Mouse (Mus musculus) hindbrain, embryonic 16.5 days (tissue): Measurements from ENCODE around the gene Zfp277. TPM values are rescaled to one million over a fixed set of nuclear protein-coding genes. Genes with fewer than 3 reads are reported as not detected.

Experiments used
- ATAC-seq: fragments of 200-750 bp; cut with Nextera tagmentation; 2 replicates; pipeline ENCODE4 v1.8.0; 2017; ENCODE audit warnings: moderate TSS enrichment, moderate library complexity
- H3K27ac ChIP-seq: fragments of 300-500 bp; sonication (generic); 2 replicates; pipeline ENCODE4 v1.5.1; 2014; ENCODE audit warnings: low read depth, mild to moderate bottlenecking, control low read depth, low read length, moderate library complexity
- H3K27me3 ChIP-seq: fragments of 300-500 bp; sonication (generic); replicated peaks from 2 replicates; pipeline ENCODE4 v1.6.1; 2014; ENCODE audit warnings: low read length; ENCODE audit not compliant: control insufficient read depth, insufficient read depth
- H3K36me3 ChIP-seq: fragments of 300-500 bp; sonication (generic); 2 replicates; pipeline ENCODE4 v1.6.1; 2014; ENCODE audit warnings: mild to moderate bottlenecking, low read length, moderate library complexity, mixed read lengths; ENCODE audit not compliant: control insufficient read depth, insufficient read depth
- H3K4me1 ChIP-seq: fragments of 300-500 bp; sonication (generic); 2 replicates; pipeline ENCODE4 v1.6.1; 2014; ENCODE audit warnings: low read depth, low read length; ENCODE audit not compliant: control insufficient read depth, insufficient read depth
- H3K4me2 ChIP-seq: fragments of 300-500 bp; sonication (generic); 2 replicates; pipeline ENCODE4 v1.6.1; 2014; ENCODE audit warnings: mild to moderate bottlenecking, low read length, control low read depth, moderate library complexity
- H3K4me3 ChIP-seq: fragments of 300-500 bp; sonication (generic); 2 replicates; pipeline ENCODE4 v1.5.1; 2014; ENCODE audit warnings: mild to moderate bottlenecking, low read length, control low read depth, moderate library complexity
- H3K9ac ChIP-seq: fragments of 300-500 bp; sonication (generic); 2 replicates; pipeline ENCODE4 v1.6.1; 2014; ENCODE audit warnings: low read depth, mild to moderate bottlenecking, control low read depth, low read length, moderate library complexity
- H3K9me3 ChIP-seq: fragments of 300-500 bp; sonication (generic); 2 replicates; pipeline ENCODE4 v1.6.1; 2014; ENCODE audit warnings: mild to moderate bottlenecking, low read length, moderate library complexity; ENCODE audit not compliant: control insufficient read depth
- WGBS: fragments of 180-500 bp; shearing (Covaris S2); extraction: QIAGEN DNeasy Blood & Tissue Kit; methylation state at CpG from one replicate; pipeline ENCODE4 v1.1.7; 2014; 5-methylcytosine and 5-hydroxymethylcytosine counted together
- polyA plus RNA-seq: library from polyadenylated mRNA; unstranded; fragments of >200 nt; fragmentation: Nextera tagmentation; extraction: Ambion mirVana; gene quantifications from 2 replicates; pipeline ENCODE4 v1.2.1, GENCODE M21; 2015

Gene Zfp277
- polyA plus RNA-seq, 1 experiment from 2014 or later: 33.0 TPM

GRCm38 (mm10) chr12:40383718-40384117, 62.0 kb downstream of the Zfp277 start:
- H3K27me3 ChIP-seq: no peaks in the 10 kb centered on the region
- no peak overlapping the region for H3K4me2 ChIP-seq
- H3K27ac ChIP-seq: no peak overlapping the region
- no peaks in the 10 kb centered on the region for H3K4me1 ChIP-seq
- ATAC-seq: no peak
- no peak overlapping the region for H3K9ac ChIP-seq
- H3K4me3 ChIP-seq: no peak overlapping the region
- 89% methylated on average over 6 of the region's 6 CpGs for WGBS
- H3K36me3 ChIP-seq: no peaks in the 10 kb centered on the region
- no peaks in the 10 kb centered on the region for H3K9me3 ChIP-seq

DNA sequence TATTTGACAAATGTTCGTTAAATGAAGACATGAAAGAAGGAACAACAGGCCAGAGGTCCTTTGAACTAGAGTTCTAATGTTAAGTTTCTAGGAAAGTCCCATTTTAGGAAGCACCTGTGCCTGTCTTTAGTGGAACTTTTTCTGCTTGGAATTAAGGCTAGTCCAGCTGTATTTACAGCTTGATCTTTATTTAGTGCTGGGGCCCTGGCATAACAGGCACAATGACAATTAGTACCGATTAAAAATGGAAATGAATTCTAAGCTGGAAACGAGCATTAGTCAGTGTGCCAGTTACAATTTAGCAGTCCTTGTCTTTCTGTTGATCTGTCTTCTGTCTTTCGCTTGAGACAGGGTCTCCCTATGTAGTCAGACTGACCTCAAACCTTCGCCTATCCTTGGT, 63.2 kb downstream of the Zfp277 start:
- no peak overlapping the region for H3K9ac ChIP-seq
- ATAC-seq: no peak
- no peaks in the 10 kb centered on the region for H3K36me3 ChIP-seq
- H3K4me2 ChIP-seq: no peak overlapping the region
- no peaks in the 10 kb centered on the region for H3K27me3 ChIP-seq
- H3K27ac ChIP-seq: no peak overlapping the region
- H3K4me3 ChIP-seq: no peak overlapping the region
- 74% methylated on average over 5 of the region's 5 CpGs for WGBS
- no peaks in the 10 kb centered on the region for H3K9me3 ChIP-seq
- no peaks in the 10 kb centered on the region for H3K4me1 ChIP-seq

GRCm38 (mm10) chr12:40381824-40382223, 63.9 kb downstream of the Zfp277 start:
- no peaks in the 10 kb centered on the region for H3K27me3 ChIP-seq
- H3K27ac ChIP-seq: no peak overlapping the region
- 90% methylated on average over 11 of the region's 11 CpGs for WGBS
- ATAC-seq: no peak
- no peaks in the 10 kb centered on the region for H3K9me3 ChIP-seq
- no peak overlapping the region for H3K4me2 ChIP-seq
- H3K9ac ChIP-seq: no peak overlapping the region
- no peak overlapping the region for H3K4me3 ChIP-seq
- no peaks in the 10 kb centered on the region for H3K4me1 ChIP-seq
- H3K36me3 ChIP-seq: no peaks in the 10 kb centered on the region

DNA sequence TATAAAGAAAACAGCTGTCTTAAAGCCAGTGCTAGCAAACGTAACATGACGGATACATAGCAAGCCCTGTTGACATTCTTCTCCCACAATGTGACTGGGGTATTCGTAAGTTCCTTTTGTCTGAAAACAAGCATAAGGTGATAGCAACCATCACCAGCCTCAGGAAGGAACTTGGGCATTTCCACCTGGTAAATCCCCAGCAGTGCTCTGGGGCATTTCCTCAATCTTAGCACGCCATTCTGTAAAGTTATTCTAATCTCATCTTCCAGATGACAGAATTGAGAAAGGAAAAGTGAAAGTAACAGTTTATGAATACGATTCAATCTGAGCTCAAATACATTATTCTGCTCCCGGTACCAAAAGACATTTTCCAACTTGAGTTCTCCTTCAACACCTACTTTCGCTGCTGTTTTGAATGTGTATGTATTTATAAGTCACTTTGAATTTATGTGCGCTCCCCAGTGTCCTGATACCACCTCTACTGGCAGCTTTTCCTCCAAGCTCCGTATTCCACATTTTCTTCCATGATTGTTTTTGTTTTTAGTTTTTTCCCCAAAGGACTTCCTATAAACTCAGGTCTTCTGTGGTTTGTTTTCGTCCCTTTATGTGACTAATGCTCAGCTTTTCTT, 64.4 kb downstream of the Zfp277 start:
- Histone ChIP-seq H3K27ac (no peak overlapping the region), H3K9me3 (no peaks in the 10 kb centered on the region), H3K9ac (no peak overlapping the region), H3K36me3 (no peaks in the 10 kb centered on the region), H3K4me1 (no peaks in the 10 kb centered on the region), H3K27me3 (no peaks in the 10 kb centered on the region), H3K4me3 (no peak overlapping the region), H3K4me2 (no peak overlapping the region)
- 87% methylated on average over 10 of the region's 10 CpGs for WGBS
- ATAC-seq: no peak

GRCm38 (mm10) chr12:40379538-40379923, 66.2 kb downstream of the Zfp277 start:
- WGBS: 86% methylated on average over 4 of the region's 4 CpGs
- ATAC-seq: no peak
- H3K4me2 ChIP-seq: no peak overlapping the region
- H3K9me3 ChIP-seq: no peaks in the 10 kb centered on the region
- no peaks in the 10 kb centered on the region for H3K4me1 ChIP-seq
- H3K36me3 ChIP-seq: no peaks in the 10 kb centered on the region
- H3K4me3 ChIP-seq: no peak overlapping the region
- no peak overlapping the region for H3K9ac ChIP-seq
- no peaks in the 10 kb centered on the region for H3K27me3 ChIP-seq
- H3K27ac ChIP-seq: no peak overlapping the region

- no peak for ATAC-seq
- no peak overlapping the region for H3K4me3 ChIP-seq
- H3K36me3 ChIP-seq: no peaks in the 10 kb centered on the region
- no peak overlapping the region for H3K4me2 ChIP-seq
- H3K27me3 ChIP-seq: no peaks in the 10 kb centered on the region
- H3K27ac ChIP-seq: no peak overlapping the region
- H3K4me1 ChIP-seq: no peaks in the 10 kb centered on the region
- H3K9ac ChIP-seq: no peak overlapping the region
- H3K9me3 ChIP-seq: no peaks in the 10 kb centered on the region
- WGBS: 88% methylated on average over 17 of the region's 17 CpGs
These were observed 66.8 kb downstream of the Zfp277 start for GRCm38 (mm10) chr12:40378621-40379537.

GRCm38 (mm10) chr12:40351879-40352278, 93.8 kb downstream of the Zfp277 start:
- WGBS: 92% methylated on average over 3 of the region's 3 CpGs
- Histone ChIP-seq H3K9me3 (no peaks in the 10 kb centered on the region), H3K27ac (no peak overlapping the region), H3K4me2 (no peak overlapping the region), H3K36me3 (no peaks in the 10 kb centered on the region), H3K27me3 (no peaks in the 10 kb centered on the region), H3K4me3 (no peak overlapping the region), H3K4me1 (no peaks in the 10 kb centered on the region), H3K9ac (no peak overlapping the region)
- ATAC-seq: no peak

- no peaks in the 10 kb centered on the region for H3K4me1 ChIP-seq
- H3K4me3 ChIP-seq: no peak overlapping the region
- WGBS: 75% methylated on average over 4 of the region's 4 CpGs
These were observed 97.5 kb downstream of the Zfp277 start for GRCm38 (mm10) chr12:40348251-40348650.

GRCm38 (mm10) chr12:40347060-40347698, 98.5 kb downstream of the Zfp277 start:
- no peak for ATAC-seq
- no peak overlapping the region for H3K4me2 ChIP-seq
- H3K9ac ChIP-seq: no peak overlapping the region
- H3K27me3 ChIP-seq: no peaks in the 10 kb centered on the region
- WGBS: 49% methylated on average over 10 of the region's 10 CpGs
- H3K4me3 ChIP-seq: no peak overlapping the region
- H3K9me3 ChIP-seq: no peaks in the 10 kb centered on the region
- H3K4me1 ChIP-seq: no peaks in the 10 kb centered on the region
- no peak overlapping the region for H3K27ac ChIP-seq
- H3K36me3 ChIP-seq: no peaks in the 10 kb centered on the region

More at GRCm38 (mm10) chr12:40348251-40348650, 97.5 kb downstream of the Zfp277 start:
- Histone ChIP-seq H3K27ac (no peak overlapping the region), H3K36me3 (no peaks in the 10 kb centered on the region), H3K27me3 (no peaks in the 10 kb centered on the region), H3K9me3 (no peaks in the 10 kb centered on the region), H3K4me2 (no peak overlapping the region), H3K9ac (no peak overlapping the region)
- ATAC-seq: no peak
